In the genomic region with DNA sequence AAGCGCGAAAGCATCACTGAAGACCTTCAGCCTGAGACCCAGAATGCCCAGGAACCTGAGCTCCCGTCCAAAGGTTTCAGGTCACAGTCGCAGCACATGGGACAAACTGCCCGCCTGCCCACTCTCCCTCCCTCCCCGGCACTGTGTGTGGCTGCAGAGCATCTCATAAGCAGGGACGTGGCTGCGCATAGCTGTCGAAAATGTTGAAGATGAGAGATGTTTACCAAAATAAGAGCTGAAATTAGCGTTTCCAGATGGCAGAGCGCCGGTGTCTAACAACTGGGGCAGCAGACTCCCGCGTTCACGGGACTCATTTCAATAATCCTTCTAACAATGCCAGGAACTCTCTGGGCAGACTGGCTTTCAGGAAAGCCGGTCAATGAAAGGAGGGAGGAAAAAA, we compare ENCODE assay signal across 13 mouse cellular contexts. TPM values are rescaled to one million over a fixed set of nuclear protein-coding genes. Genes with fewer than 3 reads are reported as not detected.
DNase-seq lines count a peak whose midpoint lies in the region; ATAC-seq and TF ChIP-seq lines count a peak whose summit lies in the region.
"Had no signal": no experiment of that assay in that cellular context is flagged by ENCODE, and none has a peak within 500 bp of the region (broad histone marks: within the 10 kb centered on the region; RNA-seq: fewer than 3 reads in every experiment).

No protein-coding gene starts in this region.

- no peak for TF ChIP-seq CTCF in kidney, postnatal 0 days (IDR thresholded peaks at IDR 0.05; ENCODE audit: low read depth)
- no peak for TF ChIP-seq CTCF in liver, postnatal 0 days (IDR thresholded peaks at IDR 0.05; ENCODE audit: low read depth)

- H3K9ac ChIP-seq in kidney, postnatal 0 days (ENCODE audit: low read depth, low read length) = no peak overlapping the region
- no peak overlapping the region for H3K9ac ChIP-seq in hindbrain, embryonic 14.5 days
- no peak overlapping the region for H3K9ac ChIP-seq in stomach, embryonic 14.5 days (replicated peaks; ENCODE audit: low read depth, low read length)
- H3K9ac ChIP-seq in liver, postnatal 0 days (replicated peaks) = no peak overlapping the region

- TF ChIP-seq EP300 in liver, postnatal 0 days (IDR thresholded peaks at IDR 0.05; ENCODE audit: low read depth) = no peak

- H3K27ac ChIP-seq in kidney, postnatal 0 days = no peak overlapping the region
- no peak overlapping the region for H3K27ac ChIP-seq in forebrain, embryonic 10.5 days
- no peak overlapping the region for H3K27ac ChIP-seq in hindbrain, embryonic 14.5 days
- H3K27ac ChIP-seq in stomach, embryonic 14.5 days (ENCODE audit: low read length) = no peak overlapping the region
- H3K27ac ChIP-seq in liver, postnatal 0 days (ENCODE audit: low read depth) = no peak overlapping the region

- peak overlapping the region; percentile 35 for H3K4me2 ChIP-seq in kidney, postnatal 0 days (ENCODE audit: low read length)
- H3K4me2 ChIP-seq in hindbrain, embryonic 14.5 days (replicated peaks) = peak overlapping the region; percentile 8; the same call in 1 of the 2 replicates
- peak overlapping the region; percentile 22 for H3K4me2 ChIP-seq in stomach, embryonic 14.5 days (replicated peaks; ENCODE audit: low read depth, low read length)
- H3K4me2 ChIP-seq in liver, postnatal 0 days (ENCODE audit: low read depth, low read length) = no peak overlapping the region

- H3K36me3 ChIP-seq in kidney, postnatal 0 days (ENCODE audit: insufficient read depth, low read length) = no peaks in the 10 kb centered on the region
- H3K36me3 ChIP-seq in forebrain, embryonic 10.5 days (replicated peaks) = no peaks in the 10 kb centered on the region
- no peaks in the 10 kb centered on the region for H3K36me3 ChIP-seq in hindbrain, embryonic 14.5 days (replicated peaks; ENCODE audit: control insufficient read depth, insufficient read depth)
- no peaks in the 10 kb centered on the region for H3K36me3 ChIP-seq in stomach, embryonic 14.5 days (ENCODE audit: control insufficient read depth, insufficient read depth, low read length)
- no peaks in the 10 kb centered on the region for H3K36me3 ChIP-seq in liver, postnatal 0 days (replicated peaks; ENCODE audit: insufficient read depth, low read length)
- H3K36me3 ChIP-seq: G1E had no signal

- DNase-seq in kidney, postnatal 0 days (ENCODE audit: low spot score) = peak; percentile 33
- no peak for DNase-seq in kidney, adult 18-20 months
- DNase-seq in forebrain, embryonic 10.5 days (ENCODE audit: extremely low spot score, low spot score) = no peak
- no peak for DNase-seq in hindbrain, embryonic 14.5 days (ENCODE audit: low spot score)
- no peak for DNase-seq in liver, postnatal 0 days
- DNase-seq: cerebellum, adult 11-12 months; thymus, postnatal 36 days had no signal

- no peaks in the 10 kb centered on the region for H3K27me3 ChIP-seq in kidney, postnatal 0 days (ENCODE audit: insufficient read depth, low read length)
- H3K27me3 ChIP-seq in forebrain, embryonic 10.5 days (ENCODE audit: poor library complexity, severe bottlenecking) = peaks cover 71% of the 10 kb centered on the region
- peaks cover 8% of the 10 kb centered on the region for H3K27me3 ChIP-seq in hindbrain, embryonic 14.5 days (ENCODE audit: control insufficient read depth, insufficient read depth, low read length)
- no peaks in the 10 kb centered on the region for H3K27me3 ChIP-seq in stomach, embryonic 14.5 days (ENCODE audit: control insufficient read depth, insufficient read depth, low read length)
- peaks cover 15% of the 10 kb centered on the region; the same call in 1 of the 2 replicates for H3K27me3 ChIP-seq in liver, postnatal 0 days (ENCODE audit: insufficient read depth, low read length)

- 17% methylated on average over 16 of the region's 16 CpGs for WGBS in kidney, postnatal 0 days
- 13% methylated on average over 16 of the region's 16 CpGs for WGBS in forebrain, embryonic 10.5 days
- WGBS in hindbrain, embryonic 14.5 days = 21% methylated on average over 16 of the region's 16 CpGs
- 29% methylated on average over 16 of the region's 16 CpGs for WGBS in stomach, embryonic 14.5 days
- 36% methylated on average over 16 of the region's 16 CpGs for WGBS in liver, postnatal 0 days (ENCODE audit: insufficient replicate concordance)

- 0 out of 2 replicates have a peak, but pooled peaks cover 7% of the 10 kb centered on the region for H3K4me1 ChIP-seq in kidney, postnatal 0 days (replicated peaks; ENCODE audit: insufficient read depth, low read length)
- peaks cover 19% of the 10 kb centered on the region for H3K4me1 ChIP-seq in forebrain, embryonic 10.5 days
- H3K4me1 ChIP-seq in hindbrain, embryonic 14.5 days (replicated peaks; ENCODE audit: control insufficient read depth, insufficient read depth, low read length) = no peaks in the 10 kb centered on the region
- 0 out of 2 replicates have a peak, but pooled peaks cover 5% of the 10 kb centered on the region for H3K4me1 ChIP-seq in stomach, embryonic 14.5 days (ENCODE audit: control insufficient read depth, insufficient read depth, low read length)
- no peaks in the 10 kb centered on the region for H3K4me1 ChIP-seq in liver, postnatal 0 days (ENCODE audit: insufficient read depth)

- no peak for ATAC-seq in kidney, postnatal 0 days (replicated peaks; ENCODE audit: low FRiP score, low read depth)
- no peak for ATAC-seq in hindbrain, embryonic 14.5 days (ENCODE audit: low FRiP score)
- ATAC-seq in stomach, embryonic 14.5 days (ENCODE audit: insufficient number of reproducible peaks, insufficient read depth, low FRiP score, low read depth) = no peak
- no peak for ATAC-seq in liver, postnatal 0 days
- ATAC-seq in granulocyte monocyte progenitor cell, adult 5-6 weeks (replicated peaks; ENCODE audit: poor library complexity, severe bottlenecking) = no peak

- H3K9me3 ChIP-seq in kidney, postnatal 0 days (replicated peaks; ENCODE audit: low read length) = no peaks in the 10 kb centered on the region
- H3K9me3 ChIP-seq in forebrain, embryonic 10.5 days = no peaks in the 10 kb centered on the region
- H3K9me3 ChIP-seq in hindbrain, embryonic 14.5 days (ENCODE audit: control insufficient read depth, low read length) = no peaks in the 10 kb centered on the region
- H3K9me3 ChIP-seq in stomach, embryonic 14.5 days (ENCODE audit: control insufficient read depth, low read depth, low read length) = no peaks in the 10 kb centered on the region
- no peaks in the 10 kb centered on the region for H3K9me3 ChIP-seq in liver, postnatal 0 days (ENCODE audit: low read length)

- H3K4me3 ChIP-seq in kidney, postnatal 0 days (replicated peaks; ENCODE audit: low read depth, low read length) = peak overlapping the region; percentile 9; the same call in 1 of the 2 replicates
- peak overlapping the region; percentile 24 for H3K4me3 ChIP-seq in forebrain, embryonic 10.5 days
- H3K4me3 ChIP-seq in hindbrain, embryonic 14.5 days (replicated peaks; ENCODE audit: low read length) = no peak overlapping the region
- no peak overlapping the region for H3K4me3 ChIP-seq in stomach, embryonic 14.5 days (ENCODE audit: low read depth, low read length)
- H3K4me3 ChIP-seq in liver, postnatal 0 days (ENCODE audit: low read depth, low read length) = no peak overlapping the region
- H3K4me3 ChIP-seq: myocyte had no signal

RNA-seq across cellular contexts. Expression of gene Cldn14, which starts 31.8 kb away (rescaled TPM):
- 0.74 and 0.95 TPM in 2 replicates for polyA plus RNA-seq in kidney, postnatal 0 days (2015; fragmentation: Nextera tagmentation; extraction: Ambion mirVana)
- polyA plus RNA-seq in forebrain, embryonic 10.5 days (2016; fragmentation: Nextera tagmentation; extraction: Ambion mirVana) = not detected in 2 replicates
- not detected in 2 replicates for polyA plus RNA-seq in hindbrain, embryonic 14.5 days (2014; fragmentation: Nextera tagmentation; extraction: Ambion mirVana)
- polyA plus RNA-seq in stomach, embryonic 14.5 days (2014; fragmentation: Nextera tagmentation; extraction: Ambion mirVana) = not detected in 2 replicates
- 8.6 and 12.6 TPM in 2 replicates for polyA plus RNA-seq in liver, postnatal 0 days (2015; fragmentation: Nextera tagmentation; extraction: Ambion mirVana)
- not detected in 2 replicates for total RNA-seq in granulocyte monocyte progenitor cell, adult 5-6 weeks (2014; fragmentation: Nextera tagmentation)
- not detected in 2 replicates for total RNA-seq in granulocyte monocyte progenitor cell, adult 5-6 weeks (2017)
- total RNA-seq: G1E; hematopoietic stem cell, adult 5-6 weeks had no signal
- polyA plus RNA-seq: G1E had no signal

RNA-seq across cellular contexts. Expression of gene Sim2, which starts 44.2 kb away (rescaled TPM):
- 3.0 and 3.1 TPM in 2 replicates for polyA plus RNA-seq in kidney, postnatal 0 days (2015; fragmentation: Nextera tagmentation; extraction: Ambion mirVana)
- polyA plus RNA-seq in forebrain, embryonic 10.5 days (2016; fragmentation: Nextera tagmentation; extraction: Ambion mirVana) = 0.04 and 0.14 TPM in 2 replicates
- 0.04 and 0.25 TPM in 2 replicates for polyA plus RNA-seq in hindbrain, embryonic 14.5 days (2014; fragmentation: Nextera tagmentation; extraction: Ambion mirVana)
- 0.22 and 0.27 TPM in 2 replicates for polyA plus RNA-seq in stomach, embryonic 14.5 days (2014; fragmentation: Nextera tagmentation; extraction: Ambion mirVana)
- polyA plus RNA-seq in liver, postnatal 0 days (2015; fragmentation: Nextera tagmentation; extraction: Ambion mirVana) = not detected in 2 replicates
- not detected in 2 replicates for total RNA-seq in granulocyte monocyte progenitor cell, adult 5-6 weeks (2014; fragmentation: Nextera tagmentation)
- 0.09 and 0.26 TPM in 2 replicates for total RNA-seq in granulocyte monocyte progenitor cell, adult 5-6 weeks (2017)
- total RNA-seq: G1E; hematopoietic stem cell, adult 5-6 weeks had no signal
- polyA plus RNA-seq: G1E; liver, embryonic 16.5 days had no signal

Comparison
In these comparisons a context has a peak if more than half of its experiments do, and no peak if none do; other contexts are left out.
1. H3K4me3 ChIP-seq: peak in kidney, postnatal 0 days (single experiment) and forebrain, embryonic 10.5 days (single experiment); none in hindbrain, embryonic 14.5 days (single experiment), stomach, embryonic 14.5 days (single experiment) and liver, postnatal 0 days (single experiment).